12 mouse cellular contexts compared by ENCODE assay signal in the genomic region with DNA sequence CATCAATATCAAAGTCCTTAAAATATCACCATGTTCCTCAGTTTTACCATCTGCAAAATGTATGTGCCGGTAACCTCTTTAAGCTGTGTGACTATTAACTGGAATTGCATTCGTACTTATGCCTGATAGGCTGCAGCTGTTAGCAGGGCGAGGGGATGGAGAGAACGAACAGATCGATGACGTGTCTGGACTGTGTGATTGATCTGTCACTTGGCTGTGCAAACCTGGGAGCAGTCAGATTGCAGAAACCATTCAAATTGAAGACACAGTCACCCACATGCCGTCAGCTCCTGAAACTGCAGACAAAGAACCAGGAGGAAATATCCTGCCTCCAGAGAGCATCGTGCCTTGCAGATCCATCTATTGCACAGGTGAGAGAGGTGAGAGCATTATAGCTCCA.
"Had no signal": no experiment of that assay in that cellular context is flagged by ENCODE, and none has a peak within 500 bp of the region (broad histone marks: within the 10 kb centered on the region; RNA-seq: fewer than 3 reads in every experiment).

No protein-coding gene starts in this region.

- H3K27me3 ChIP-seq: liver, embryonic 15.5 days had no signal

- H3K36me3 ChIP-seq: limb, embryonic 10.5 days; liver, embryonic 15.5 days; midbrain, embryonic 10.5 days had no signal

- H3K9ac ChIP-seq: liver, embryonic 15.5 days had no signal

- H3K4me1 ChIP-seq: liver, embryonic 15.5 days had no signal

- H3K4me3 ChIP-seq: limb, embryonic 10.5 days; liver, embryonic 15.5 days; midbrain, embryonic 10.5 days had no signal

- DNase-seq: kidney, adult 8-10 months; kidney, postnatal 25 days; lung, adult 2 months; lung, postnatal 10 days; lung, postnatal 4 days; right cerebral cortex, postnatal 14 days; thymus, postnatal 36 days had no signal

- H3K4me2 ChIP-seq: liver, embryonic 11.5 days; liver, embryonic 15.5 days had no signal

- ATAC-seq: intestine, postnatal 0 days had no signal

- H3K27ac ChIP-seq: limb, embryonic 10.5 days; liver, embryonic 15.5 days; midbrain, embryonic 10.5 days had no signal

- H3K9me3 ChIP-seq: limb, embryonic 10.5 days; liver, embryonic 15.5 days; midbrain, embryonic 10.5 days had no signal
